Mouse (Mus musculus) intestine, postnatal 0 days (tissue): ENCODE measurements around the gene Kctd10. TPM values are rescaled to one million over a fixed set of nuclear protein-coding genes. Genes with fewer than 3 reads are reported as not detected.

ENCODE experiments used
- ATAC-seq: fragments of 200-750 bp; cut with Nextera tagmentation; 2 replicates; pipeline ENCODE4 v1.8.0; 2017; ENCODE audit warnings: mild to moderate bottlenecking, moderate TSS enrichment, moderate library complexity
- H3K27ac ChIP-seq: fragments of 300-500 bp; sonication (generic); 2 replicates; pipeline ENCODE4 v1.5.1; 2014; ENCODE audit warnings: mild to moderate bottlenecking, low read depth, low read length, moderate library complexity
- H3K27me3 ChIP-seq: fragments of 300-500 bp; sonication (generic); replicated peaks from 2 replicates; pipeline ENCODE4 v1.6.1; 2014; ENCODE audit warnings: low read length, mixed read lengths; ENCODE audit not compliant: control insufficient read depth, insufficient read depth
- H3K36me3 ChIP-seq: fragments of 300-500 bp; sonication (generic); 2 replicates; pipeline ENCODE4 v1.6.1; 2014; ENCODE audit warnings: mild to moderate bottlenecking, moderate library complexity; ENCODE audit not compliant: control insufficient read depth, insufficient read depth
- H3K4me1 ChIP-seq: fragments of 300-500 bp; sonication (generic); replicated peaks from 2 replicates; pipeline ENCODE4 v1.6.1; 2014; ENCODE audit warnings: antibody characterized with exemption, low read length, mixed read lengths; ENCODE audit not compliant: control insufficient read depth, insufficient read depth
- H3K4me2 ChIP-seq: fragments of 300-500 bp; sonication (generic); replicated peaks from 2 replicates; pipeline ENCODE4 v1.6.1; 2014; ENCODE audit warnings: low read depth, mild to moderate bottlenecking, moderate library complexity
- H3K4me3 ChIP-seq: fragments of 300-500 bp; sonication (generic); 2 replicates; pipeline ENCODE4 v1.5.1; 2014; ENCODE audit warnings: low read depth, low read length
- H3K9ac ChIP-seq: fragments of 300-500 bp; sonication (generic); 2 replicates; pipeline ENCODE4 v1.6.1; 2014; ENCODE audit warnings: mild to moderate bottlenecking, low read depth, low read length
- H3K9me3 ChIP-seq: fragments of 300-500 bp; sonication (generic); 2 replicates; pipeline ENCODE4 v1.6.1; 2016; ENCODE audit warnings: mixed run types; ENCODE audit not compliant: control insufficient read depth
- CTCF ChIP-seq: sonication (generic); IDR thresholded peaks from 2 replicates; pipeline ENCODE4 v1.5.1; 2016; ENCODE audit warnings: low read depth, mild to moderate bottlenecking, control low read depth, antibody characterized with exemption, moderate library complexity
- WGBS: fragments of 180-500 bp; shearing (Covaris S2); extraction: QIAGEN DNeasy Blood & Tissue Kit; methylation state at CpG from one replicate; pipeline ENCODE4 v1.1.7; 2014; 5-methylcytosine and 5-hydroxymethylcytosine counted together
- polyA plus RNA-seq: library from polyadenylated mRNA; unstranded; fragments of >200 nt; fragmentation: Nextera tagmentation; extraction: Ambion mirVana; gene quantifications from 2 replicates; pipeline ENCODE4 v1.2.1, GENCODE M21; 2015

Gene Kctd10
- polyA plus RNA-seq, 1 experiment from 2014 or later, result 112 TPM

DNA sequence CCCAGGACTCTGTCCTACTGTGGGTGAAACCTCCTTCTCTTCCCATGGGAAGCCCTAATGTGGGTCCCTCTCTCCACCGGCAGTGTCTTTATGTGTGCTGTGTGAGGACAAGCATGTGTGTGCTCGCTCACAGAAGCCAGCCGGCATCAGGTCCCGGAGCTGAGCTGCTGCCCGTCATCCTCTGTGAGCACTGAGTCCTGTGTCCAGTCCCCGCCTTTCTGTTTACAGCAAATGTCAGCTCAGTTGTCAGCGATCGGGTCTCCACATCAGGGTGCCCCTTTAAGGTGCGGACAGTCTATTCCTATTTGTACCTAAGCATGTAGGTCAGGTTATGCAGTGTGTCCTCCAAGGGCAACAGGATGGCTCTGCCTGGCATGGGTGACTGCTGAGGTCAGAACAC lies 6.7 kb downstream of the Kctd10 start:
- peak overlapping the region; percentile 93 for H3K27ac ChIP-seq
- H3K27me3 ChIP-seq, result no peaks in the 10 kb centered on the region
- H3K4me3 ChIP-seq, result no peak overlapping the region
- H3K9me3 ChIP-seq, result no peaks in the 10 kb centered on the region
- no peak for TF ChIP-seq CTCF
- no peak overlapping the region for H3K4me2 ChIP-seq
- 0 out of 2 replicates have a peak overlapping the region, but pooled peaks have one; percentile 1 for H3K9ac ChIP-seq
- H3K36me3 ChIP-seq, result peaks cover 39% of the 10 kb centered on the region
- 84% methylated on average over 9 of the region's 9 CpGs for WGBS
- peaks cover 64% of the 10 kb centered on the region for H3K4me1 ChIP-seq
- no peak for ATAC-seq

DNA sequence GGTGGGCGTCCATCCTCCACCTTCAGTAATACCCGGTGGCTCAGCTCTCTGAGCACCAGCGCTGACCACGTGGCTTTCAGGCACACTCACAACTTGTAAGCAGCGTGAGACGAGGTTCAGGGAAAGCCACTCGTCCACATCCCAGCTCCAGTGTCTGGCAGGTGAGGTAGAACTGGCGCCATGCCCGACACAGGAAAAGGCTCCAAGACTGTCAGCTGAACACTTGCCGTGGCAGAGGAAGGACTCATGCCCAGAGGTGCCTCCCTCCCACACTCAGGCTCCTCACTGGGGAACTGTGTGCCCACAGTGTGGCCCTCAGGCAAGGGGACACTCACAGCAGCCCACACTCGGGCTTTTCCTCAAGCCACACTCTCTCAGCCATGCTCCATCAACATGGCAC lies 7.1 kb downstream of the Kctd10 start:
- H3K9ac ChIP-seq, result 0 out of 2 replicates have a peak overlapping the region, but pooled peaks have one; percentile 1
- H3K36me3 ChIP-seq, result peaks cover 43% of the 10 kb centered on the region
- no peaks in the 10 kb centered on the region for H3K9me3 ChIP-seq
- H3K27ac ChIP-seq, result peak overlapping the region; percentile 93
- H3K27me3 ChIP-seq, result no peaks in the 10 kb centered on the region
- WGBS, result 60% methylated on average over 11 of the region's 11 CpGs
- no peak for ATAC-seq
- H3K4me2 ChIP-seq, result peak overlapping the region; percentile 46; the same call in 1 of the 2 replicates
- no peak overlapping the region for H3K4me3 ChIP-seq
- H3K4me1 ChIP-seq, result peaks cover 60% of the 10 kb centered on the region
- TF ChIP-seq CTCF, result no peak

DNA sequence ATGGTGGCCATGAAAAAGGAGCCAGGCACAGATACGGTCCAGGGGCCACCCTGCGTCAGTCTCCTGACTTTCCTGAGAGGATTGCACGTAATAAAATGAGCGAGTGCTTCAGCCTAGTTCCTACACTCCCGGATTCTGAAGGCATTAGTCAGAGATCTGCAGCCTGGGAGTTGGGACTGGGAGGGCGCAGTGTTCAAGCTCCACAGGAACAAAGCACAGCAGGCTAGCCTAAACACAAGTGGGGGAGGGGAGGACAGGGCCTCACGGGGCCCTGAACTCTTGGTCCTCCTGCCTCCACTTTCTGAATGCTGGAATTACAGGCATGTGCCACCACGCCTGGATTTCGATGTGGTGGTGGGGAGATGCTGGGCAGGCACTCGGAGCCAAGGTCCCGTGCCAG lies 7.7 kb downstream of the Kctd10 start:
- Histone ChIP-seq H3K9me3 (no peaks in the 10 kb centered on the region), H3K27me3 (no peaks in the 10 kb centered on the region), H3K4me1 (peaks cover 55% of the 10 kb centered on the region), H3K27ac (peak overlapping the region; percentile 93), H3K36me3 (peaks cover 49% of the 10 kb centered on the region), H3K4me2 (peak overlapping the region; percentile 46), H3K9ac (0 out of 2 replicates have a peak overlapping the region, but pooled peaks have one; percentile 1), H3K4me3 (no peak overlapping the region)
- ATAC-seq, result peak; percentile 83
- TF ChIP-seq CTCF, result no peak
- 16% methylated on average over 11 of the region's 11 CpGs for WGBS

DNA sequence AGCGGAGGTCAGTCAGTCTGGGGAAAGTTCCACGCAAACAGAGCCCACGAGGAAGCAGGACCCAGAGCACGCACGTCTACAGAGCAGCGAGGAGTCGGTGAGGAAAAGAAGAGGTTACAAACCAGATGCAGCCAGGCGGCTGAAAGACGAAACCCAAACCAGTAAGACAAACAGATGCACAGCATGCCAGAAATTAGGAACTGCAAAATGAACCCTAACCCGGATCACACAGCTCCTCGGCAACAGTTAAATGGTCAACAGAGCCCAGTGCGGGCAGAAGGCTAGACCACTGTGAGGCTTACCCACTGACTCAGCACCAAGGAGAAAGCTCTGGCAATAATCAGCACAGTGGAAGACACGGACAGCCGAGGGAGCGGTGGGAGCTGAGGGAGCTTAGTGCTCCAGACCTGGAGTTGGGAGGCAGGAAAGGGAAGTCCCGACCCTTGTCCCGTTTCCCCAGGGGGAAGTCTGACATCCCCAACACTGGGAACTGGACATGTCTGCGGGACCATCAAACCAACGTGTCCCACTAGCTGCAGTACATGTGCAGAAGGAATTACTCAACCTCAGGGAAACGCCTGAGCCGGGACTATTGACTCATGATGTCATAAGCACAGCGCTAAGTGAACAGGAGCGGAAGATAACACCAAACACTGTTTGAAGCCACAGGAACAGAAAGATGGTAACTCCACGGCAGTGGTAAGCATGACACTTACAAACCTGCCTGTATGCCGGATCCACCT lies 8.4 kb downstream of the Kctd10 start:
- Histone ChIP-seq H3K27me3 (no peaks in the 10 kb centered on the region), H3K27ac (peak overlapping the region; percentile 93), H3K4me1 (peaks cover 50% of the 10 kb centered on the region), H3K4me2 (peak overlapping the region; percentile 46), H3K9ac (peak overlapping the region; percentile 43), H3K36me3 (peaks cover 55% of the 10 kb centered on the region), H3K4me3 (no peak overlapping the region), H3K9me3 (no peaks in the 10 kb centered on the region)
- no peak for TF ChIP-seq CTCF
- peak; percentile 56 for ATAC-seq
- WGBS, result 40% methylated on average over 25 of the region's 25 CpGs

DNA sequence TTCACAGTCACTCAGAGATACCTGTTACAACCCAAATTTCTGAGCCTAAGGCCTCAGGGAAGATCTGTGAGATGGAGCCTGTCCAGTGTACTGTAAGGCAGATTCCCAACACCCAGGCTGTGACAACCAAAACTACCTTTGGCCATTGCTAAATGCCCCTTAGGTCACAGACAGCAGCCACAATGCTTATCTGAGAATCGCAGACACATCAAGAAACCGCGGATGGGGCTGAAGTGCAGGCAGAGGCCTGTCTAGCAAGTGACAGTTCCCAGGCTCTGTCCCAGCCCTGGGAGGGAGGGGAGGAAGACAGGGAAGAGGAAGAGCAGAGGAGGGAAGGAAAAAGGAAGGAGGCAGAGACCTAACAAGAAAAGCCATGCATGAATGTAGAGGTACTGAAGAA lies 9.0 kb downstream of the Kctd10 start:
- 19% methylated on average over 3 of the region's 3 CpGs for WGBS
- Histone ChIP-seq H3K36me3 (peaks cover 61% of the 10 kb centered on the region), H3K9ac (peak overlapping the region; percentile 43)

DNA sequence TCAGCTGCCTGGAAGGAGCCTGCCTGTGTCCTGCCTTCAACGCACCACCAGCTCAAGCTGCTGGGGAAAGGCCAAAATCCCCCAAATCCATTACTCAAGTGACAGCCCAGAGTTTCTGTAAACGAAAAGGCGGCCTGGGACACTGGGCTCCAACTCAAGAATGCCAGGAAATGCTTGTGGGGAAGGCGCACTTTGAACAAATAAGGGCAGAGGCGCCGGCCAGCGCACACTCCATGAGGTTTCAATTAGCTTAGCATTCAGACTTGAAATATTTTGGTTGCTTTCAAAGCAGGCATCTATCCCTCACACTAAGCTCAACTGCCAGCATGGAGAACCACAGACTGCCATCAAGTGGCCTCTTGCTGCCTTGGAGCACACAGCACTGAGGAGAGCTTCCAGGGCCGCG lies 9.9 kb downstream of the Kctd10 start:
- Histone ChIP-seq H3K27ac (peak overlapping the region; percentile 93), H3K9me3 (no peaks in the 10 kb centered on the region), H3K4me2 (peak overlapping the region; percentile 46), H3K4me3 (no peak overlapping the region), H3K9ac (peak overlapping the region; percentile 37; the same call in 1 of the 2 replicates), H3K36me3 (peaks cover 67% of the 10 kb centered on the region), H3K4me1 (peaks cover 40% of the 10 kb centered on the region), H3K27me3 (no peaks in the 10 kb centered on the region)
- TF ChIP-seq CTCF, result peak; percentile 57
- no peak for ATAC-seq
- 42% methylated on average over 9 of the region's 9 CpGs for WGBS

More for the DNA sequence above, 9.0 kb downstream of the Kctd10 start:
- Histone ChIP-seq H3K9me3 (no peaks in the 10 kb centered on the region), H3K27me3 (no peaks in the 10 kb centered on the region), H3K4me1 (peaks cover 45% of the 10 kb centered on the region), H3K4me2 (peak overlapping the region; percentile 46), H3K27ac (peak overlapping the region; percentile 93), H3K4me3 (no peak overlapping the region)
- no peak for TF ChIP-seq CTCF
- peak; percentile 9; the same call in 1 of the 2 replicates for ATAC-seq
